Mouse (Mus musculus) activated CD4-positive, CD25-positive, alpha-beta regulatory T cell, adult 4 months (primary cell): ENCODE data around the gene Pirt. TPM values are rescaled to one million over a fixed set of nuclear protein-coding genes. Genes with fewer than 3 reads are reported as not detected.

Experiments used
- ATAC-seq: one replicate; pipeline ENCODE4 v1.8.0; 2017
- polyA plus RNA-seq, 2 experiments: library from polyadenylated mRNA; unstranded; fragments of 100-300 nt; shearing (Covaris generic); gene quantifications; one replicate each; pipeline ENCODE4 v1.2.1; 2017

Pirt gene
- polyA plus RNA-seq, 2 experiments from 2014 or later = not detected

DNA sequence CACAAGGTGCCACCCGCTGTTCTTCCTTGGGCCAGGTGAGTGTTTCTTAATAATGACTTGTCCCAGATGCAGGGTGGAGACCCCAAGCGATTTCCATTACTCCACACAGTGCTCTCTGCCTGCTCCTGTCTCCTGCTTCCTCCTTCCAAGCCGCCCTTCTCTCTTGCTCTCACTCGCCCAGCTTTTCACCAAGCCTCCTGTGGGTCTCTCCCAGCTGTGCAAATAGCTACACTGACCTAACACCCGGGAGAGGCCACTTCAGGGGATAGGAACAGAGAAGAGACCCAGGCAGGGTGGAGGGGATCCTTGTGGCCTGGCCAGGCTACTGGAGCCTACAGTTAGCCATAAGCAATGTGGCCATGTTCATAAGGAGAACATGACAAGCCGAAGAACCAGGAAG, 35.1 kb downstream of the Pirt start:
- ATAC-seq = no peak

DNA sequence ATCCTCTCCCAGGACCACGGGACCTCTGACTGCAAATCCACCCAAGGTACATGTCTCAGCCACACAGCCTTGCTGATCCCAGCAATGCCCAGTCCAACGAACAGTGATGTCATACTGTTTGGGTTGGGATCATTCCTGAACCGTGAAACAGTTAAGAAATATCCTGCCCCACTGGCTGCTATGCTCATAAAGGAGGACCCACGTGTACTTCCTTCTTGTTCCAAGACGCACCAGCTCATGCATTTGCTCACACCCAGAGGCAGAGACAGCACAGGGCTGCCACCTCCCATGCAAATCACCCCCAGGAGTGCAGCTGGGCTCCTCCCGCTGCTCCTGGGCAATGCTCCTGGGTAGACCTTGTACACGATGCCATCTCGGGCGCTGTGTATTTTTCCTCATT, 44.5 kb downstream of the Pirt start, which contains the start of gene Tmem238l:
TSS of gene Tmem238l (plus strand) at position 336 of the 400 bp plus-strand sequence.
- ATAC-seq = no peak

DNA sequence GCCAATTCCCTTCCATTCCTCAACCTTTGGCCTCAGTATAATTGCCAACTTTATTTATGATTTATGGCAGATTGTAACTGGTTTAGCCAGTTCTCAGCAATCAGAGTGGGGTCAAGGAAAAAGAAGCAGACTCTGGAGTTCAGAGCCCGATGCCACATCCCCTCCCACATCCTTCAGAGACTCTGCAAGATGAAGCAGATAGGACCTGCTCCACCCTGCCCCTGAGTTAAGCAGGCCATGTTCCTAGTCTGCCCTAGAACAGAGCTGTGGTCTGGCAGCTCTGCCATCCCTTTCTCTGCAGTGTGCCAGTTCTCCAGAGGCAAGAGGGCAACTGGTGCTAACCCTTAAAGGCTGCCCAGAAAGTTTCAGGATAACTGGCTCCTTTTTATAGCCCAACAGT, 49.0 kb downstream of the Pirt start:
- ATAC-seq = no peak

DNA sequence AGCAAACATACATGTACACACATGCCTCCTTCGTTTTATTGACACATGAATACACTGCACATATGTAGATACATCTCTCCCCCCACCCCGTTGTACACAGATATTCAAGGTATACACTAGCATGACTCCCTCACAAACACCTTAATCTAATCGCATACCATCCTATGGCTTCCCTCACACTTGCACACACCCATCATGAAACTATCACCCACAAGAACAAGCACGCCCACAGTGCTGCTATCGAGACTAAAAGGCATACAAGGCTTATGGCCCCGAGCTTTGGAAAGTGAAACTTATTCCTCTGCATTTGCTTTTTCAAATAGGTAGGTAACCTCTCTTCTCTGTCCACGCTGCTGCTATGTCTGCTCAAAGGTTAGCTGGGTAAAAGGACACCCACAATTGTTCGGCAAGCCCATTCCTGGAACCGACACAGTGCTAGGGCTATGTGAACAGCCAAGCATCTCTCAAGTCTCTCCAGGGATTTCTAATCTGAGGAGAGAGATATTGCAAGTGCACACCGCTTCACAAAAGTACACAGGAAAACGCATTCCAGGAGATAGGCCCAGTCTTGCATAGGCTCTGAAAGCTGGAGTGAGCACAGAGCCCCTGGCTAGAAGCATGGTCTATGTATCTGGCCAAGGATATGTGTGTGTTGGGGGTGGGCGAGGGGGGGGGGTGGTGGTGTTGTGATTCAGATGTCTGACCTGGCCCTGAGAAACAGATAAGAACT, 49.8 kb downstream of the Pirt start:
- no peak for ATAC-seq

DNA sequence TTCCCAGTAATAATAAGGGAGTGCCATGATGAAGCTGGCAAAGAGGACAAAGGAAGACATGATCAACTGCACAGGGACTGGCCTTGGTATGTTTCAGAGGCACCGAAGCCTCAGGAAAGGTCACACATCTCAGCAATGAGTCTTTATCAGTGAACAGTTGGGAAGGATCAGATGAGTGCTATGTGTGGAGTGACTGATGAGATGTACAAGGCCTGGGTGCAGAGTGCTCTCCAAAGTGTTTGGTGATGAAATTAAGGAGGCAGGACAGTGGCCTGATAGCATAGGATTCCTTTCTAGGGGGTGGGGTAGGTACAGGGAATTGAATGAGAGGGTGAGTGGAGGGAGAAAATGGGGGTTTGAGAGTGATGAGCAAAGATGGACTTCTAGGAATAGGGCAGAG, 51.7 kb downstream of the Pirt start:
- no peak for ATAC-seq

DNA sequence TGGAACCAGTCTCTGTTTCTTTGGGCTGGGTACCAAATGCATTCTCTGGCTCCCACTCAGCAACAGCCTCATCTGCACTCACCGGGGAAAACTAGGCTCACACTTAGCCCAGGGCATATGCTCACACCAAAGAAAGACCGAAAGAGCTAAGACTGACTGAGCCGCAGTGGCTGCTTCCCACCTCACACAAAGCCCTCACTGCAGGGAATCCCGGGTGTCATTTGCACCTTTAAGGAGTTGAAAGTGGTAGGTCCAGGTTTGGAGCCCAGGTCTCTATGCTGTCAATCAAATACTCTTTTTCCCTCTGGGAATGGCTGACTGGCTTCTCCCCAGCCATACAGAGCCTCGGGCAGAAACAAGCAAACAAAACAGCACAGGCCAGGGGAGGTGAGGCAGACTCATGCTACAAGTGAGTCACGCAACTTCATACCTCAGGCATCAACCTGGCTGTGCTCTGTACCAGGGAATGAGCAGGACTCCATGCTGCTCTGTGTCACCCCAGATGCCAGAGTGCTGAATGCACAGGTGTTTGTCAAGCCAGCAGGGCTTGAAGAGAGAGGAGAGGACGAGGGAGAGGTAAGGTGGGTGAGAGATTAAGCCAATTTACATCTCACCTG, 54.8 kb downstream of the Pirt start:
- ATAC-seq = no peak

DNA sequence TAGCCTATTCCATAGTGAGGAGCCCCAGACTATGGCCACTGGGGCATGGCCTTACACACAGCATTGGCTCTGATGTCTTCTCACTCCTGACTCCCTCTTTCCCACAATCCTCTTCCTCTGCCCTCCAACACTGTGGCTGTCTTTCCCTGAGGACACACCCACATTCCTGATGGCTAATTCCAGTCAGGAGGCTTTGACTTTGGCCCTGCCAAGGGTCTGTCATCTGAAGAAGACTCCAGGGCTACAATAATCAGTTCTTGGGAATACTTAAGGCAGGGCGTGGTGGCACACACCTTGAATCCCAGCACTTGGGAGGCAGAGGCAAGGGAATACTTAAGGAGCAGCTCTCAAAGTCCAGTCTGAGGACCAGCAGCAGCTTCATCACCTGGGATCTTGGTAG, 56.8 kb downstream of the Pirt start:
- no peak for ATAC-seq

DNA sequence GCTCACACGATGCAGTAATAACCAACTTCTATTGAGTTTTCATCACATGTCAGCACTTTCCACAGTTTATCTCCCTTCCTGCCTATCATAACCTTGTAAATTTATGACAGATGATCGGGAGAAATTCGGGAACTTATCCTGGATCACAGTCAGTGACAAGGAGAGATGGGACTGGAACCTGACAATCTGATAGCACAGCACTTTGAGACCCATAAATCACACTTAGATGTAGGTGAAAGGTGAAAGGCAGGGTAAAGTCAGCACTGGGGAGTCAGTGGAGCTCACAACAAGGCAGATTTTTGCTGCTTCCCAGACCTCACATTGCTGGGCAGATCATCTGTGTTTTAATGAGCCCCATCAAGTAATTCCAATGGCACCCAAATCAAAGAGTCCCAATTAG, 61.7 kb downstream of the Pirt start:
- no peak for ATAC-seq

DNA sequence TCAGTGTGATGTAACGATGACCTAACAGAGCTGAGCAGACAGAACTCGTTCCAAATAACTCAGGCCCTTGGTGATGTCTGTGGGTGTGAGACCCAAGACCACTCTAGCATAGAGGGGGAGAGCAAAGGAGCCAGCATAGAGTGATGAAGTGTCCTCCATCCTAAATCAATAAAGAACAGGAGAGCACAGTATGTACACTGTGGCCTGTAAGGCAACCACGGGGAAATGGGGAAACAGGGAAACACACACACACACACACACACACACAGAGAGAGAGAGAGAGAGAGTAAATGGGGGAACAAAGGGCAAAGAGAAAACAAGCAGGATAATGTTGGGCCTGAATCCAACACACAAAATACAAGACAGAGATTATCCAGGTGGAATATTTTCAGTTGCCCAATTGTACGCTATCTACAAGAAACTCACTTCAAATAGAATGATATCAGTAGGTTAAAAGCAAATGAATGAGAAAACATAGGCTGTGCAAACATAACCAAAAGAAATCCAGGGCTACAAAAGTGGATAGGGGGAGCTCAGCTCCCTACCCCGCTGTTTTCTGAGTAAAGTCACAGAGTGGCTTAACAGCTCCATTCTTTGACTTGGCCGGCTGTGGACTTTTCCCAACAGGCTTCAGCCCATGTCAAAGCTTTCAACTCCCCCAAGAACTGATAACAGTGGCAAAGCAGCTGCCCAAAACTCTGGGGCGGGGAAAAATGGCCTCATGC, 64.0 kb downstream of the Pirt start:
- no peak for ATAC-seq

Other genes starting within 250 kb of the Pirt start
- not detected for gene Tmem238l, start 44.7 kb downstream of the Pirt start, polyA plus RNA-seq
- 1 to 10 TPM in 1 of 2 experiments, under 1 TPM in 1; 0.63 to 1.0 TPM for gene Tmem220, start 113.2 kb downstream of the Pirt start, polyA plus RNA-seq
- 10 to 100 TPM; 66.8 to 67.3 TPM for gene Adprm, start 140.6 kb downstream of the Pirt start, polyA plus RNA-seq
- gene Sco1, start 140.7 kb downstream of the Pirt start, polyA plus RNA-seq = 1 to 10 TPM; 6.9 to 8.9 TPM
- under 1 TPM in 1 of 2 experiments, not detected in 1; 0.19 TPM for gene Myh3, start 166.3 kb downstream of the Pirt start, polyA plus RNA-seq